Mouse (Mus musculus) heart, postnatal 0 days (tissue): ENCODE data around the gene Abca13.

Experiments used
- CTCF ChIP-seq: IDR thresholded peaks from 2 replicates; pipeline ENCODE4 v1.5.1; 2016; ENCODE audit warnings: antibody characterized with exemption, control low read depth, low read depth
- EP300 ChIP-seq: IDR thresholded peaks from 2 replicates; pipeline ENCODE4 v1.6.1; 2016; ENCODE audit warnings: antibody characterized with exemption, low read depth

DNA sequence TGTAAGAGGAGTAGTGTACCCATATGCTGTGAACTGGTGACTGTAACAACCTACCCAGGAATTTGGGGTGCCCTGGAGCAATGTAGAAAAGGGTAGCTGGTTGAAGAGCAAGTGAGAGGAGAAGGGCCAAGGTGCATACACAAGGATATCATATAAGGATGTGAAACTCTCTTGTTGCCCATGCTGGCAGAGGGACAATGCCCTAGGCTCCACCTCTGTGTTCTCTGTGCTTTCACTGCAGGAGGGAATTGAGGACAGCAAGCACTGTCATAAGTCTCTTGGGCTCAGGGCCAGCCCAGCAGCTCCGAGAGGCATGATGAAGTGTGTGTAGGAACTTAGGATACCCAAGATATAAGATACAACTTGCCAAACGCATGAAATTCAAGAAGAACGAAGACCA, 225.2 kb downstream of the Abca13 start:
- TF ChIP-seq CTCF (no peak), EP300 (no peak)
